ENCODE assay signal across 8 mouse cellular contexts in genomic region chr4:57607247-57607942, GRCm38 (mm10). TPM values are rescaled to one million over a fixed set of nuclear protein-coding genes. Genes with fewer than 3 reads are reported as not detected.
DNase-seq lines count a peak whose midpoint lies in the region; ATAC-seq lines count a peak whose summit lies in the region.

No protein-coding gene starts in this region.

- intact Hi-C loops in left cerebral cortex, postnatal 10 days (cut with DNase I), result loop anchor here (5.0 kb wide), 2 partner anchors 145 to 235 kb away; no protein-coding TSS in a partner anchor

- no peaks in the 10 kb centered on the region for H3K36me3 ChIP-seq in liver, embryonic 12.5 days
- H3K36me3 ChIP-seq in intestine, embryonic 15.5 days, result no peaks in the 10 kb centered on the region
- no peaks in the 10 kb centered on the region for H3K36me3 ChIP-seq in midbrain, embryonic 13.5 days

- H3K27me3 ChIP-seq in liver, embryonic 12.5 days (replicated peaks), result no peaks in the 10 kb centered on the region
- H3K27me3 ChIP-seq in intestine, embryonic 15.5 days (replicated peaks), result no peaks in the 10 kb centered on the region
- H3K27me3 ChIP-seq in midbrain, embryonic 13.5 days, result no peaks in the 10 kb centered on the region

- no peak overlapping the region for H3K9ac ChIP-seq in liver, embryonic 12.5 days
- H3K9ac ChIP-seq in intestine, embryonic 15.5 days, result no peak overlapping the region
- H3K9ac ChIP-seq in midbrain, embryonic 13.5 days (replicated peaks), result no peak overlapping the region

- 50% methylated on average over 22 of the region's 22 CpGs for WGBS in liver, embryonic 12.5 days (ENCODE audit: insufficient replicate concordance)
- WGBS in intestine, embryonic 15.5 days, result 32% methylated on average over 22 of the region's 22 CpGs
- 46% methylated on average over 22 of the region's 22 CpGs for WGBS in midbrain, embryonic 13.5 days

- no peak for ATAC-seq in liver, embryonic 12.5 days
- ATAC-seq in intestine, embryonic 15.5 days, result peak; percentile 80
- ATAC-seq in midbrain, embryonic 13.5 days, result peak; percentile 70; the same call in 1 of the 2 replicates

- H3K9me3 ChIP-seq in liver, embryonic 12.5 days (replicated peaks), result no peaks in the 10 kb centered on the region
- no peaks in the 10 kb centered on the region for H3K9me3 ChIP-seq in intestine, embryonic 15.5 days
- no peaks in the 10 kb centered on the region for H3K9me3 ChIP-seq in midbrain, embryonic 13.5 days

- no peak overlapping the region for H3K27ac ChIP-seq in liver, embryonic 12.5 days
- peak overlapping the region; percentile 48; the same call in 1 of the 2 replicates for H3K27ac ChIP-seq in intestine, embryonic 15.5 days
- H3K27ac ChIP-seq in midbrain, embryonic 13.5 days, result no peak overlapping the region

- H3K4me3 ChIP-seq in liver, embryonic 12.5 days, result no peak overlapping the region
- no peak overlapping the region for H3K4me3 ChIP-seq in intestine, embryonic 15.5 days (replicated peaks)
- no peak overlapping the region for H3K4me3 ChIP-seq in midbrain, embryonic 13.5 days (replicated peaks)

- no peaks in the 10 kb centered on the region for H3K4me1 ChIP-seq in liver, embryonic 12.5 days
- peaks cover 4% of the 10 kb centered on the region; the same call in 1 of the 2 replicates for H3K4me1 ChIP-seq in intestine, embryonic 15.5 days (replicated peaks)
- peaks cover 7% of the 10 kb centered on the region; the same call in 1 of the 2 replicates for H3K4me1 ChIP-seq in midbrain, embryonic 13.5 days (replicated peaks)

- peak; percentile 76 for DNase-seq in liver
- peak; percentile 72 for DNase-seq in embryo, embryonic 11.5 days (ENCODE audit: low read depth, low spot score)
- DNase-seq in gastrocnemius, postnatal 4 days (ENCODE audit: low spot score in 2 of 2), result peak; percentile 87 to 95
- DNase-seq in left cerebral cortex, postnatal 10 days (ENCODE audit: extremely low spot score in 1 of 2, low spot score in 2 of 2), result peak; percentile 87 to 92
- DNase-seq in spleen, postnatal 4 days (ENCODE audit: low spot score in 2 of 2), result peak; percentile 32 to 68

- no peak overlapping the region for H3K4me2 ChIP-seq in liver, embryonic 12.5 days
- H3K4me2 ChIP-seq in intestine, embryonic 15.5 days (replicated peaks), result peak overlapping the region; percentile 24
- H3K4me2 ChIP-seq in midbrain, embryonic 13.5 days (replicated peaks), result no peak overlapping the region

RNA-seq across cellular contexts. Expression of gene Pakap, which starts 39.4 kb away (rescaled TPM):
- polyA plus RNA-seq in liver, embryonic 12.5 days (2016; fragmentation: Nextera tagmentation; extraction: Ambion mirVana), result 1.9 and 2.1 TPM in 2 replicates
- total RNA-seq in gastrocnemius, postnatal 4 days (2021), result 10 to 100 TPM; 19.1 to 19.2 TPM
- polyA plus RNA-seq in intestine, embryonic 15.5 days (2015; fragmentation: Nextera tagmentation; extraction: Ambion mirVana), result 22.8 and 25.9 TPM in 2 replicates
- 10 to 100 TPM; 19.1 to 20.7 TPM for total RNA-seq in left cerebral cortex, postnatal 10 days (2021)
- polyA plus RNA-seq in midbrain, embryonic 13.5 days (2015; fragmentation: Nextera tagmentation; extraction: Ambion mirVana), result 6.8 and 7.3 TPM in 2 replicates
